Mouse (Mus musculus) kidney, postnatal 0 days (tissue): Measurements from ENCODE around the gene Plekhg1. TPM values are rescaled to one million over a fixed set of nuclear protein-coding genes. Genes with fewer than 3 reads are reported as not detected.

Source experiments
- ATAC-seq: fragments of 200-750 bp; cut with Nextera tagmentation; replicated peaks from 2 replicates; pipeline ENCODE4 v1.8.0; 2017; ENCODE audit warnings: low read depth, moderate number of reproducible peaks, moderate TSS enrichment, moderate library complexity; ENCODE audit not compliant: low FRiP score
- DNase-seq: peaks from one replicate; pipeline ENCODE4 v3.0.0-alpha.2; 2016; ENCODE audit warnings: low spot score
- H3K27ac ChIP-seq: fragments of 300-500 bp; sonication (generic); 2 replicates; pipeline ENCODE4 v1.5.1; 2014; ENCODE audit warnings: mild to moderate bottlenecking
- H3K27me3 ChIP-seq: fragments of 300-500 bp; sonication (generic); 2 replicates; pipeline ENCODE4 v1.6.1; 2014; ENCODE audit warnings: low read length, mixed read lengths; ENCODE audit not compliant: insufficient read depth
- H3K36me3 ChIP-seq: fragments of 300-500 bp; sonication (generic); 2 replicates; pipeline ENCODE4 v1.6.1; 2014; ENCODE audit warnings: low read length, mixed read lengths; ENCODE audit not compliant: insufficient read depth
- H3K4me1 ChIP-seq: fragments of 300-500 bp; sonication (generic); replicated peaks from 2 replicates; pipeline ENCODE4 v1.6.1; 2014; ENCODE audit warnings: antibody characterized with exemption, low read length, mixed read lengths; ENCODE audit not compliant: insufficient read depth
- H3K4me2 ChIP-seq: fragments of 300-500 bp; sonication (generic); 2 replicates; pipeline ENCODE4 v1.6.1; 2014; ENCODE audit warnings: mild to moderate bottlenecking, low read length, moderate library complexity, mixed read lengths
- H3K4me3 ChIP-seq: fragments of 300-500 bp; sonication (generic); replicated peaks from 2 replicates; pipeline ENCODE4 v1.5.1; 2014; ENCODE audit warnings: low read depth, low read length
- H3K9ac ChIP-seq: fragments of 300-500 bp; sonication (generic); 2 replicates; pipeline ENCODE4 v1.6.1; 2014; ENCODE audit warnings: low read depth, low read length
- H3K9me3 ChIP-seq: fragments of 300-500 bp; sonication (generic); replicated peaks from 2 replicates; pipeline ENCODE4 v1.6.1; 2016; ENCODE audit warnings: low read length, inconsistent platforms, mixed read lengths
- CTCF ChIP-seq: IDR thresholded peaks from 2 replicates; pipeline ENCODE4 v1.5.1; 2016; ENCODE audit warnings: antibody characterized with exemption, low read depth, mild to moderate bottlenecking, moderate library complexity
- WGBS: fragments of 180-500 bp; shearing (Covaris S2); extraction: QIAGEN DNeasy Blood & Tissue Kit; methylation state at CpG from one replicate; pipeline ENCODE4 v1.1.7; 2014; 5-methylcytosine and 5-hydroxymethylcytosine counted together
- polyA plus RNA-seq: library from polyadenylated mRNA; unstranded; fragments of >200 nt; fragmentation: Nextera tagmentation; extraction: Ambion mirVana; gene quantifications from 2 replicates; pipeline ENCODE4 v1.2.1, GENCODE M21; 2015

Gene Plekhg1
- polyA plus RNA-seq, 1 experiment from 2014 or later, result 8.9 TPM

GRCm38 (mm10) chr10:3718021-3718865 lies 21.9 kb upstream of the Plekhg1 start:
- no peaks in the 10 kb centered on the region for H3K4me1 ChIP-seq
- no peak for TF ChIP-seq CTCF
- peak; percentile 36; the same call in 1 of the 2 replicates for ATAC-seq
- no peak overlapping the region for H3K9ac ChIP-seq
- WGBS, result 61% methylated on average over 16 of the region's 16 CpGs
- no peaks in the 10 kb centered on the region for H3K9me3 ChIP-seq
- no peaks in the 10 kb centered on the region for H3K27me3 ChIP-seq
- H3K4me2 ChIP-seq, result peak overlapping the region; percentile 30; the same call in 1 of the 2 replicates
- peak; percentile 57 for DNase-seq
- no peak overlapping the region for H3K4me3 ChIP-seq
- peak overlapping the region; percentile 60; the same call in 1 of the 2 replicates for H3K27ac ChIP-seq
- no peaks in the 10 kb centered on the region for H3K36me3 ChIP-seq

GRCm38 (mm10) chr10:3720296-3720695 lies 19.9 kb upstream of the Plekhg1 start:
- no peak for TF ChIP-seq CTCF
- H3K4me2 ChIP-seq, result no peak overlapping the region
- no peak overlapping the region for H3K27ac ChIP-seq
- DNase-seq, result no peak
- no peaks in the 10 kb centered on the region for H3K36me3 ChIP-seq
- H3K4me3 ChIP-seq, result no peak overlapping the region
- ATAC-seq, result no peak
- H3K9me3 ChIP-seq, result no peaks in the 10 kb centered on the region
- no peaks in the 10 kb centered on the region for H3K27me3 ChIP-seq
- H3K4me1 ChIP-seq, result no peaks in the 10 kb centered on the region
- 91% methylated on average over 2 of the region's 2 CpGs for WGBS
- H3K9ac ChIP-seq, result no peak overlapping the region

- Histone ChIP-seq H3K27ac (no peak overlapping the region), H3K9ac (no peak overlapping the region), H3K4me2 (no peak overlapping the region), H3K4me3 (no peak overlapping the region), H3K27me3 (no peaks in the 10 kb centered on the region), H3K4me1 (no peaks in the 10 kb centered on the region), H3K9me3 (no peaks in the 10 kb centered on the region), H3K36me3 (no peaks in the 10 kb centered on the region)
- WGBS, result 46% methylated on average over 2 of the region's 2 CpGs
- DNase-seq, result no peak
- no peak for TF ChIP-seq CTCF
- no peak for ATAC-seq
These were observed 17.8 kb upstream of the Plekhg1 start for GRCm38 (mm10) chr10:3722339-3722738.

- Histone ChIP-seq H3K9ac (no peak overlapping the region), H3K27ac (no peak overlapping the region), H3K4me3 (no peak overlapping the region), H3K4me2 (no peak overlapping the region), H3K36me3 (no peaks in the 10 kb centered on the region), H3K9me3 (no peaks in the 10 kb centered on the region), H3K4me1 (no peaks in the 10 kb centered on the region), H3K27me3 (no peaks in the 10 kb centered on the region)
- no peak for TF ChIP-seq CTCF
- WGBS, result 41% methylated on average over 1 of the region's 1 CpGs
- ATAC-seq, result no peak
- DNase-seq, result peak; percentile 54
These were observed 15.5 kb upstream of the Plekhg1 start for GRCm38 (mm10) chr10:3724665-3725064.

GRCm38 (mm10) chr10:3729666-3730065 lies 10.5 kb upstream of the Plekhg1 start:
- H3K9ac ChIP-seq, result no peak overlapping the region
- no peak for TF ChIP-seq CTCF
- DNase-seq (no peak), ATAC-seq (no peak)
- no peaks in the 10 kb centered on the region for H3K4me1 ChIP-seq
- no peak overlapping the region for H3K4me2 ChIP-seq
- 53% methylated on average over 3 of the region's 3 CpGs for WGBS
- H3K27ac ChIP-seq, result no peak overlapping the region
- H3K9me3 ChIP-seq, result no peaks in the 10 kb centered on the region
- no peaks in the 10 kb centered on the region for H3K36me3 ChIP-seq
- H3K4me3 ChIP-seq, result no peak overlapping the region
- H3K27me3 ChIP-seq, result no peaks in the 10 kb centered on the region

- DNase-seq (no peak), ATAC-seq (no peak)
- no peaks in the 10 kb centered on the region for H3K27me3 ChIP-seq
- TF ChIP-seq CTCF, result no peak
- WGBS, result 18% methylated on average over 4 of the region's 4 CpGs
- no peaks in the 10 kb centered on the region for H3K36me3 ChIP-seq
- H3K9ac ChIP-seq, result no peak overlapping the region
- no peak overlapping the region for H3K4me3 ChIP-seq
- H3K9me3 ChIP-seq, result no peaks in the 10 kb centered on the region
- no peaks in the 10 kb centered on the region for H3K4me1 ChIP-seq
- H3K4me2 ChIP-seq, result no peak overlapping the region
- no peak overlapping the region for H3K27ac ChIP-seq
These were observed 9.8 kb upstream of the Plekhg1 start for GRCm38 (mm10) chr10:3730314-3730713.
